Mouse (Mus musculus) urinary bladder, postnatal 36 days (tissue): ENCODE data around the gene Socs1.
A peak's percentile ranks its signal among the peaks of the same experiment; 100 is the strongest.

Experiments used
- DNase-seq, 2 experiments: peaks; one replicate each; pipeline ENCODE4 v3.0.0; 2022; ENCODE audit warnings: low spot score in 2 of 2, mixed read lengths in 1 of 2

Socs1 gene

GRCm38 (mm10) chr16:10786782-10787547 is 1.6 kb upstream of the Socs1 start:
- no peak for DNase-seq

GRCm38 (mm10) chr16:10786288-10786687 is 952 bp upstream of the Socs1 start:
- peak; percentile 69 to 81 for DNase-seq

- peak; percentile 87 to 91 for DNase-seq
Measured at GRCm38 (mm10) chr16:10784793-10785370, 454 bp downstream of the Socs1 start.

GRCm38 (mm10) chr16:10783883-10784792 is 1.2 kb downstream of the Socs1 start:
- peak in 1 of 2 experiments; percentile 39 for DNase-seq

GRCm38 (mm10) chr16:10783451-10783850 is 1.9 kb downstream of the Socs1 start:
- no peak for DNase-seq

- no peak for DNase-seq
Measured at GRCm38 (mm10) chr16:10783152-10783434, 2.2 kb downstream of the Socs1 start.

- no peak for DNase-seq
Measured at GRCm38 (mm10) chr16:10782377-10783151, 2.8 kb downstream of the Socs1 start.

- DNase-seq, result no peak
Measured at GRCm38 (mm10) chr16:10781862-10782371, 3.4 kb downstream of the Socs1 start.

GRCm38 (mm10) chr16:10780631-10781120 is 4.7 kb downstream of the Socs1 start:
- DNase-seq, result no peak

- DNase-seq, result no peak
Measured at GRCm38 (mm10) chr16:10777579-10778160, 7.7 kb downstream of the Socs1 start.

GRCm38 (mm10) chr16:10776322-10776721 is 9.0 kb downstream of the Socs1 start:
- no peak for DNase-seq

- no peak for DNase-seq
Measured at GRCm38 (mm10) chr16:10774726-10775125, 10.6 kb downstream of the Socs1 start.

GRCm38 (mm10) chr16:10773543-10773942 is 11.8 kb downstream of the Socs1 start:
- DNase-seq, result no peak

- DNase-seq, result no peak
Measured at GRCm38 (mm10) chr16:10771769-10772510, 13.4 kb downstream of the Socs1 start.

- DNase-seq, result no peak
Measured at GRCm38 (mm10) chr16:10770531-10771325, 14.6 kb downstream of the Socs1 start.

GRCm38 (mm10) chr16:10769661-10770060 is 15.7 kb downstream of the Socs1 start:
- DNase-seq, result no peak

GRCm38 (mm10) chr16:10768821-10769220 is 16.5 kb downstream of the Socs1 start:
- DNase-seq, result no peak

- DNase-seq, result peak; percentile 56 to 63
Measured at GRCm38 (mm10) chr16:10767158-10767557, 18.2 kb downstream of the Socs1 start.

GRCm38 (mm10) chr16:10764323-10764722 is 21.0 kb downstream of the Socs1 start:
- no peak for DNase-seq
